In genomic region chr16:15054306-15055001, GRCm38 (mm10) we compare ENCODE assay signal across 9 mouse cellular contexts.
A peak's percentile ranks its signal among the peaks of the same experiment; 100 is the strongest.
DNase-seq lines count a peak whose midpoint lies in the region; ATAC-seq and TF ChIP-seq lines count a peak whose summit lies in the region.
"Had no signal": no experiment of that assay in that cellular context is flagged by ENCODE, and none has a peak within 500 bp of the region (broad histone marks: within the 10 kb centered on the region; RNA-seq: fewer than 3 reads in every experiment).

No protein-coding gene starts in this region.

- peaks cover 43% of the 10 kb centered on the region for H3K4me1 ChIP-seq in kidney, embryonic 15.5 days
- no peaks in the 10 kb centered on the region for H3K4me1 ChIP-seq in kidney, adult 2 months (ENCODE audit: control insufficient read depth, insufficient read depth, low read length)
- H3K4me1 ChIP-seq in liver, embryonic 11.5 days (replicated peaks; ENCODE audit: control insufficient read depth, insufficient read depth, low read length), result no peaks in the 10 kb centered on the region

- no peak for TF ChIP-seq CTCF in kidney, adult 2 months (conservative IDR thresholded peaks at IDR 0.05; ENCODE audit: insufficient read depth, insufficient read length, low read depth, low read length)

- no peak overlapping the region for H3K4me3 ChIP-seq in kidney, embryonic 15.5 days (replicated peaks)
- H3K4me3 ChIP-seq in kidney, adult 2 months (ENCODE audit: insufficient read depth, low read depth, low read length), result no peak overlapping the region
- H3K4me3 ChIP-seq in liver, embryonic 11.5 days (ENCODE audit: low read depth, low read length), result no peak overlapping the region

- no peaks in the 10 kb centered on the region for H3K27me3 ChIP-seq in kidney, embryonic 15.5 days
- H3K27me3 ChIP-seq in kidney, adult 2 months (replicated peaks; ENCODE audit: control insufficient read depth, insufficient read depth, low read length), result no peaks in the 10 kb centered on the region
- no peaks in the 10 kb centered on the region for H3K27me3 ChIP-seq in liver, embryonic 11.5 days (replicated peaks; ENCODE audit: control insufficient read depth, insufficient read depth, low read length)

- 0 out of 2 replicates have a peak overlapping the region, but pooled peaks have one; percentile 27 for H3K27ac ChIP-seq in kidney, embryonic 15.5 days
- no peak overlapping the region for H3K27ac ChIP-seq in kidney, adult 2 months (ENCODE audit: insufficient read depth, low read depth, low read length)
- no peak overlapping the region for H3K27ac ChIP-seq in liver, embryonic 11.5 days (ENCODE audit: low read depth, low read length)

- no peak overlapping the region for H3K4me2 ChIP-seq in kidney, embryonic 15.5 days
- H3K4me2 ChIP-seq in liver, embryonic 11.5 days, result no peak overlapping the region

- no peaks in the 10 kb centered on the region for H3K9me3 ChIP-seq in kidney, embryonic 15.5 days (replicated peaks)
- H3K9me3 ChIP-seq in liver, embryonic 11.5 days (ENCODE audit: control insufficient read depth, low read length), result no peaks in the 10 kb centered on the region

- TF ChIP-seq POLR2A in kidney, adult 2 months (IDR thresholded peaks at IDR 0.05; ENCODE audit: low read depth, low read length), result no peak

- no peak for DNase-seq in kidney, adult 2 months
- peak; percentile 47 for DNase-seq in embryo, embryonic 10.5 days (ENCODE audit: low spot score)
- DNase-seq in heart, adult 9 months (ENCODE audit: low spot score in 2 of 2), result peak; percentile 28 to 36
- peak; percentile 45 for DNase-seq in retina, embryonic 14.5 days (ENCODE audit: low spot score)
- DNase-seq in liver, embryonic 11.5 days (ENCODE audit: low spot score), result no peak
- DNase-seq in liver, result no peak
- DNase-seq: liver, postnatal 0 days; right cerebral cortex, postnatal 4 days had no signal

- H3K9ac ChIP-seq in kidney, embryonic 15.5 days, result no peak overlapping the region
- no peak overlapping the region for H3K9ac ChIP-seq in liver, embryonic 11.5 days (ENCODE audit: low read depth, low read length)
- H3K9ac ChIP-seq: liver, postnatal 0 days had no signal

- WGBS in kidney, embryonic 15.5 days, result 39% methylated on average over 5 of the region's 5 CpGs
- 52% methylated on average over 5 of the region's 5 CpGs for WGBS in kidney, adult 2 months
- WGBS in liver, embryonic 11.5 days, result 45% methylated on average over 5 of the region's 5 CpGs

- ATAC-seq in kidney, embryonic 15.5 days (replicated peaks; ENCODE audit: low FRiP score), result no peak
- no peak for ATAC-seq in liver, embryonic 11.5 days (replicated peaks; ENCODE audit: low FRiP score)
- ATAC-seq: liver, postnatal 0 days had no signal

- no peaks in the 10 kb centered on the region for H3K36me3 ChIP-seq in kidney, embryonic 15.5 days
- no peaks in the 10 kb centered on the region for H3K36me3 ChIP-seq in kidney, adult 2 months (ENCODE audit: control insufficient read depth, insufficient read depth, low read length)
- H3K36me3 ChIP-seq in liver, embryonic 11.5 days (ENCODE audit: control insufficient read depth, insufficient read depth, low read length), result no peaks in the 10 kb centered on the region

Comparison
In these comparisons a context has a peak if more than half of its experiments do, and no peak if none do; other contexts are left out.
1. DNase-seq: peak in embryo, embryonic 10.5 days (single experiment), heart, adult 9 months (2 of 2) and retina, embryonic 14.5 days (single experiment); none in kidney, adult 2 months (single experiment), liver, embryonic 11.5 days (single experiment) and liver (single experiment).